Mouse (Mus musculus): ENCODE data around the gene Pef1.

DNA sequence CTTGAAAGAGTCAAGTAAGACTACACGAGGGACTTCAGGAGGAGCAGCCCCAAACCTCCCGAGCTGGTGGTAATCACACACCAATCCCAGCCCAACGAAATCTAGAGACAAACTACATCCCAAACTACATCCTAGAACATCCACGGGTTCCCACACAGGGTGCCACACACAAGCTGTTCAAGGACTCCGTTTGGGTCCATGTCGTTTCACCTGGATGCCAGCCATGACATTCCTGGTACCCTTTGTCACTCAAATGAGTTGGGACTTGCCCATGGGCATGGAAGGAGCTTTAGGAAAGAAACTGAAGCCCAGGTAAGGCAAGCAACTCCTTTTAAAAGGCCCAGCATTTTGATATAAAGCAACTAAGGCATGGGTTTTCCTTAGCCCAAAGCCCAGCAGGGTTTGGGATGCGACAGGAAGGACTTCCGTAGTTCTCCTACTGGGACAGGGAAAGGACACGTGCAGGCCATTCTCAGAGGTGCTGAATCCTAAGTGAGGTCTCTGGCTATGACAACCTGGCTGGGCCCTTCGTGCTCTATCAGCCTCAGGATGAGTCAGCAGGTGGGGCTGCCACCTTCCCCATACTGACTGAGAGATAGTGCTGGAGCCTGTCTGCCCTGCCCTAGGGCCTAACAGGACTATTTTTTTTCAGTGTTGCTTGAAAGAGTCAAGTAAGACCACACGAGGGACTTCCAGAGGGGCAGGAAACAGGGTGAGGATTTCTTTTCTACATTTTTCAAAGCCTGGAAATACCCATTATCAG is 70.9 kb downstream of the Pef1 start:
- no peak for TF ChIP-seq CTCF (IDR thresholded peaks at IDR 0.05; ENCODE audit: low read depth, low read length)
- TF ChIP-seq POLR2A (IDR thresholded peaks at IDR 0.05; ENCODE audit: extremely low read depth, insufficient read depth, low read length): no peak

Data from liver, adult 2 months (tissue).